Comparison of ENCODE assay signal across 22 mouse cellular contexts in genomic region chr11:79366284-79366683, GRCm38 (mm10). TPM values are rescaled to one million over a fixed set of nuclear protein-coding genes. Genes with fewer than 3 reads are reported as not detected.
DNase-seq lines count a peak whose midpoint lies in the region; ATAC-seq and TF ChIP-seq lines count a peak whose summit lies in the region.
"Had no signal": no experiment of that assay in that cellular context is flagged by ENCODE, and none has a peak within 500 bp of the region (broad histone marks: within the 10 kb centered on the region; RNA-seq: fewer than 3 reads in every experiment).

No protein-coding gene starts in this region.

- ATAC-seq in liver, embryonic 16.5 days (ENCODE audit: low read depth) = 0 out of 2 replicates have a peak, but pooled peaks have one; percentile 30
- no peak for ATAC-seq in liver, embryonic 11.5 days (replicated peaks; ENCODE audit: low FRiP score)
- ATAC-seq in hindbrain, postnatal 0 days = no peak
- ATAC-seq: forebrain, embryonic 13.5 days; intestine, embryonic 15.5 days had no signal

- no peak for DNase-seq in liver, embryonic 11.5 days (ENCODE audit: low spot score)
- peak; percentile 62 for DNase-seq in 416B (ENCODE audit: low read depth)
- peak; percentile 57 for DNase-seq in T-cell, adult 2 months (ENCODE audit: low spot score)
- DNase-seq in naive thymus-derived CD4-positive, alpha-beta T cell, adult 2 months (ENCODE audit: low read depth) = peak; percentile 19
- no peak for DNase-seq in gastrocnemius, postnatal 14 days
- DNase-seq in hindbrain, postnatal 0 days (ENCODE audit: low spot score) = no peak
- DNase-seq: adrenal gland, adult 2 months; cerebellum, adult 18-20 months; cerebellum, postnatal 14 days; kidney, postnatal 4 days; lung, postnatal 36 days; midbrain, embryonic 14.5 days; thymus, adult 18-20 months had no signal

- no peaks in the 10 kb centered on the region for H3K9me3 ChIP-seq in liver, embryonic 16.5 days (replicated peaks; ENCODE audit: control insufficient read depth, low read length)
- no peaks in the 10 kb centered on the region for H3K9me3 ChIP-seq in liver, embryonic 11.5 days (ENCODE audit: control insufficient read depth, low read length)
- H3K9me3 ChIP-seq in hindbrain, postnatal 0 days (ENCODE audit: low read length) = no peaks in the 10 kb centered on the region
- H3K9me3 ChIP-seq: embryonic facial prominence, embryonic 13.5 days; forebrain, embryonic 13.5 days; hindbrain, embryonic 12.5 days; intestine, embryonic 15.5 days; neural tube, embryonic 13.5 days had no signal

- H3K36me3 ChIP-seq in liver, embryonic 16.5 days (ENCODE audit: control insufficient read depth, insufficient read depth) = no peaks in the 10 kb centered on the region
- no peaks in the 10 kb centered on the region for H3K36me3 ChIP-seq in liver, embryonic 11.5 days (ENCODE audit: control insufficient read depth, insufficient read depth, low read length)
- no peaks in the 10 kb centered on the region for H3K36me3 ChIP-seq in hindbrain, postnatal 0 days (ENCODE audit: insufficient read depth, low read length)
- H3K36me3 ChIP-seq: intestine, embryonic 15.5 days; limb, embryonic 13.5 days; neural tube, embryonic 13.5 days had no signal

- no peaks in the 10 kb centered on the region for H3K27me3 ChIP-seq in liver, embryonic 16.5 days (ENCODE audit: control insufficient read depth, insufficient read depth, low read depth, low read length)
- H3K27me3 ChIP-seq in liver, embryonic 11.5 days (replicated peaks; ENCODE audit: control insufficient read depth, insufficient read depth, low read length) = no peaks in the 10 kb centered on the region
- H3K27me3 ChIP-seq in hindbrain, postnatal 0 days (ENCODE audit: insufficient read depth, low read length) = no peaks in the 10 kb centered on the region
- H3K27me3 ChIP-seq: embryonic facial prominence, embryonic 13.5 days; forebrain, embryonic 13.5 days; hindbrain, embryonic 12.5 days; intestine, embryonic 15.5 days; limb, embryonic 13.5 days; neural tube, embryonic 13.5 days had no signal

- WGBS in liver, embryonic 16.5 days (ENCODE audit: insufficient replicate concordance) = 39% methylated on average over 8 of the region's 8 CpGs
- 48% methylated on average over 8 of the region's 8 CpGs for WGBS in liver, embryonic 11.5 days
- 41% methylated on average over 8 of the region's 8 CpGs for WGBS in hindbrain, postnatal 0 days

- H3K9ac ChIP-seq in liver, embryonic 16.5 days (ENCODE audit: low read depth, low read length) = no peak overlapping the region
- H3K9ac ChIP-seq in liver, embryonic 11.5 days (ENCODE audit: low read depth, low read length) = no peak overlapping the region
- no peak overlapping the region for H3K9ac ChIP-seq in hindbrain, postnatal 0 days (replicated peaks; ENCODE audit: low read length)
- H3K9ac ChIP-seq: embryonic facial prominence, embryonic 13.5 days; forebrain, embryonic 13.5 days; hindbrain, embryonic 12.5 days; intestine, embryonic 15.5 days; limb, embryonic 13.5 days; liver, embryonic 14.5 days; neural tube, embryonic 13.5 days had no signal

- H3K4me3 ChIP-seq in liver, embryonic 16.5 days (ENCODE audit: low read depth, low read length) = no peak overlapping the region
- H3K4me3 ChIP-seq in liver, embryonic 11.5 days (ENCODE audit: low read depth, low read length) = no peak overlapping the region
- no peak overlapping the region for H3K4me3 ChIP-seq in hindbrain, postnatal 0 days (ENCODE audit: low read length)
- H3K4me3 ChIP-seq: embryonic facial prominence, embryonic 13.5 days; erythroblast, embryonic 14.5 days; forebrain, embryonic 13.5 days; hindbrain, embryonic 12.5 days; intestine, embryonic 15.5 days; limb, embryonic 13.5 days; neural tube, embryonic 13.5 days had no signal

- TF ChIP-seq CTCF in hindbrain, postnatal 0 days (IDR thresholded peaks at IDR 0.05; ENCODE audit: low read depth) = no peak

- H3K4me2 ChIP-seq in liver, embryonic 16.5 days (ENCODE audit: low read depth, low read length) = no peak overlapping the region
- no peak overlapping the region for H3K4me2 ChIP-seq in liver, embryonic 11.5 days
- no peak overlapping the region for H3K4me2 ChIP-seq in hindbrain, postnatal 0 days (ENCODE audit: low read depth, low read length)
- H3K4me2 ChIP-seq: embryonic facial prominence, embryonic 13.5 days; forebrain, embryonic 13.5 days; hindbrain, embryonic 12.5 days; intestine, embryonic 15.5 days; limb, embryonic 13.5 days; neural tube, embryonic 13.5 days had no signal

- no peaks in the 10 kb centered on the region for H3K4me1 ChIP-seq in liver, embryonic 16.5 days (ENCODE audit: control insufficient read depth, low read depth, low read length)
- H3K4me1 ChIP-seq in liver, embryonic 11.5 days (replicated peaks; ENCODE audit: control insufficient read depth, insufficient read depth, low read length) = no peaks in the 10 kb centered on the region
- 0 out of 2 replicates have a peak, but pooled peaks cover 4% of the 10 kb centered on the region for H3K4me1 ChIP-seq in hindbrain, postnatal 0 days (ENCODE audit: insufficient read depth, low read length)

- no peak overlapping the region for H3K27ac ChIP-seq in liver, embryonic 16.5 days (ENCODE audit: low read length)
- no peak overlapping the region for H3K27ac ChIP-seq in liver, embryonic 11.5 days (ENCODE audit: low read depth, low read length)
- no peak overlapping the region for H3K27ac ChIP-seq in hindbrain, postnatal 0 days
- H3K27ac ChIP-seq: embryonic facial prominence, embryonic 13.5 days; forebrain, embryonic 13.5 days; hindbrain, embryonic 12.5 days; intestine, embryonic 15.5 days; limb, embryonic 13.5 days; liver, embryonic 14.5 days; neural tube, embryonic 13.5 days had no signal

- intact Hi-C loops in gastrocnemius, postnatal 14 days (cut with DNase I; ENCODE audit: low total_unique reads) = no loop called here

RNA-seq across cellular contexts. Expression of gene Nf1, which starts 26.8 kb away (rescaled TPM):
- polyA plus RNA-seq in liver, embryonic 16.5 days (2015; fragmentation: Nextera tagmentation; extraction: Ambion mirVana) = 1.1 and 1.3 TPM in 2 replicates
- 4.9 TPM in 2 replicates for polyA plus RNA-seq in liver, embryonic 11.5 days (2014; fragmentation: Nextera tagmentation; extraction: Ambion mirVana)
- total RNA-seq in gastrocnemius, postnatal 14 days (2021) = 10 to 100 TPM; 21.4 to 22.4 TPM
- 68.4 and 73.6 TPM in 2 replicates for total RNA-seq in hindbrain, postnatal 0 days (2014; rRNA removed)
- polyA plus RNA-seq in hindbrain, postnatal 0 days (2015; fragmentation: Nextera tagmentation; extraction: Ambion mirVana) = 7.3 and 8.7 TPM in 2 replicates

Comparison
In these comparisons a context has a peak if more than half of its experiments do, and no peak if none do; other contexts are left out.
1. DNase-seq: peak in 416B (single experiment), T-cell, adult 2 months (single experiment) and naive thymus-derived CD4-positive, alpha-beta T cell, adult 2 months (single experiment); none in liver, embryonic 11.5 days (single experiment), gastrocnemius, postnatal 14 days (single experiment) and hindbrain, postnatal 0 days (single experiment).